Mouse (Mus musculus) CH12.LX (cell line): ENCODE measurements at regions not wholly inside any gene's neighbourhood (a gene's known extent, or its start where the extent isn't known, plus 50 kb on each side); places are given as distances from the start of the nearest gene placed in this dataset.

Source experiments
- DNase-seq: peaks from one replicate; pipeline ENCODE4 v3.0.0-alpha.2; 2013; ENCODE audit errors: extremely low read depth
- H3K27ac ChIP-seq: 2 replicates; pipeline ENCODE4 v1.5.1; 2012; ENCODE audit warnings: low read depth, mild to moderate bottlenecking, control low read depth, moderate library complexity; ENCODE audit not compliant: insufficient read depth
- H3K27me3 ChIP-seq: replicated peaks from 2 replicates; pipeline ENCODE3; 2012; ENCODE audit warnings: inconsistent platforms
- H3K36me3 ChIP-seq, 2 experiments: replicated peaks in 1 of 2; 2 replicates each; pipeline versions ENCODE3 to v1.6.1; 2012; ENCODE audit warnings: inconsistent platforms in 1 of 2, low read length in 1 of 2, mild to moderate bottlenecking in 1 of 2, mixed read lengths in 1 of 2, moderate library complexity in 1 of 2; ENCODE audit not compliant: control insufficient read depth in 1 of 2, insufficient read depth in 1 of 2
- H3K4me1 ChIP-seq, 2 experiments: 2 replicates each; pipeline ENCODE4 v1.6.1; 2012; ENCODE audit warnings: inconsistent platforms in 1 of 2, moderate library complexity in 1 of 2; ENCODE audit not compliant: insufficient read depth in 2 of 2, control insufficient read depth in 1 of 2
- H3K4me2 ChIP-seq: 2 replicates; pipeline ENCODE4 v1.6.1; 2012; ENCODE audit warnings: low read depth, mild to moderate bottlenecking, control low read depth; ENCODE audit not compliant: poor library complexity, insufficient read depth, severe bottlenecking
- H3K4me3 ChIP-seq, 3 experiments: fragments of 150-350 bp in 1 of 3; sonication (generic) in 1 of 3; replicated peaks in 1 of 3; 2 replicates each; pipeline versions ENCODE3 to v1.5.1; 2011 to 2012; ENCODE audit warnings: low read depth in 2 of 3, low read length in 2 of 3, mild to moderate bottlenecking in 2 of 3, moderate library complexity in 2 of 3, control low read depth in 1 of 3, improper control_type of control experiment in 1 of 3, inconsistent platforms in 1 of 3, mixed read lengths in 1 of 3; ENCODE audit not compliant: poor library complexity in 1 of 3
- H3K79me2 ChIP-seq: replicated peaks from 2 replicates; pipeline ENCODE4 v1.6.1; 2012; ENCODE audit warnings: mild to moderate bottlenecking, moderate library complexity; ENCODE audit not compliant: control insufficient read depth, poor library complexity, insufficient read depth, severe bottlenecking; ENCODE audit errors: extremely low read depth
- H3K9ac ChIP-seq: 2 replicates; pipeline ENCODE4 v1.6.1; 2012; ENCODE audit warnings: low read depth, mild to moderate bottlenecking, control low read depth, moderate library complexity; ENCODE audit not compliant: insufficient read depth
- H3K9me3 ChIP-seq: replicated peaks from 2 replicates; pipeline ENCODE3; 2012; ENCODE audit warnings: low read length, inconsistent platforms, mixed read lengths
- BHLHE40 ChIP-seq: IDR thresholded peaks from 2 replicates; pipeline ENCODE4 v1.6.1; 2011; ENCODE audit warnings: mild to moderate bottlenecking, low read depth, low read length, improper control_type of control experiment
- CHD1 ChIP-seq: IDR thresholded peaks from 2 replicates; pipeline ENCODE4 v1.6.1; 2012; ENCODE audit warnings: low read depth, low read length, improper control_type of control experiment, inconsistent platforms
- CTCF ChIP-seq, 2 experiments: IDR thresholded peaks in 1 of 2; conservative IDR thresholded peaks in 1 of 2; 2 replicates each; pipeline ENCODE4 v1.5.1; 2011 to 2012; ENCODE audit warnings: low read depth in 2 of 2, low read length in 2 of 2, improper control_type of control experiment in 1 of 2, inconsistent platforms in 1 of 2, mild to moderate bottlenecking in 1 of 2, moderate library complexity in 1 of 2
- E2F4 ChIP-seq: IDR thresholded peaks from 2 replicates; pipeline ENCODE4 v1.6.1; 2011; ENCODE audit warnings: low read depth, low read length, improper control_type of control experiment; ENCODE audit not compliant: insufficient replicate concordance
- ELF1 ChIP-seq: IDR thresholded peaks from 2 replicates; pipeline ENCODE4 v1.6.1; 2014; ENCODE audit warnings: low read depth, mild to moderate bottlenecking, inconsistent platforms, low read length, improper control_type of control experiment
- GABPA ChIP-seq: IDR thresholded peaks from 2 replicates; pipeline ENCODE4 v1.6.1; 2012; ENCODE audit warnings: low read depth, low read length, improper control_type of control experiment, inconsistent platforms; ENCODE audit not compliant: insufficient replicate concordance
- HCFC1 ChIP-seq: IDR thresholded peaks from 2 replicates; pipeline ENCODE4 v1.6.1; 2012; ENCODE audit warnings: low read depth, mild to moderate bottlenecking, inconsistent platforms, low read length, improper control_type of control experiment
- IRF4 ChIP-seq: IDR thresholded peaks from 2 replicates; pipeline ENCODE4 v1.6.1; 2014; ENCODE audit warnings: low read depth, mild to moderate bottlenecking, inconsistent platforms, low read length, improper control_type of control experiment
- JUN ChIP-seq: IDR thresholded peaks from 2 replicates; pipeline ENCODE4 v1.6.1; 2011; ENCODE audit warnings: low read depth, mild to moderate bottlenecking, low read length, improper control_type of control experiment, moderate library complexity; ENCODE audit not compliant: insufficient read depth
- JUND ChIP-seq: conservative IDR thresholded peaks from 2 replicates; pipeline ENCODE4 v1.6.1; 2011; ENCODE audit warnings: low read depth, low read length, improper control_type of control experiment
- KAT2A ChIP-seq: IDR thresholded peaks from 2 replicates; pipeline ENCODE4 v1.6.1; 2012; ENCODE audit warnings: low read length, improper control_type of control experiment, inconsistent platforms; ENCODE audit not compliant: insufficient replicate concordance
- MAZ ChIP-seq: IDR thresholded peaks from 2 replicates; pipeline ENCODE4 v1.6.1; 2012; ENCODE audit warnings: low read depth, mild to moderate bottlenecking, inconsistent platforms, low read length, improper control_type of control experiment, moderate library complexity
- MEF2A ChIP-seq: IDR thresholded peaks from 2 replicates; pipeline ENCODE4 v1.6.1; 2014; ENCODE audit warnings: low read depth, mild to moderate bottlenecking, inconsistent platforms, low read length, improper control_type of control experiment, borderline replicate concordance
- MYC ChIP-seq: IDR thresholded peaks from 2 replicates; pipeline ENCODE4 v1.6.1; 2011; ENCODE audit warnings: low read depth, mild to moderate bottlenecking, improper control_type of control experiment, low read length
- NRF1 ChIP-seq: IDR thresholded peaks from 2 replicates; pipeline ENCODE4 v1.6.1; 2014; ENCODE audit warnings: low read depth, mild to moderate bottlenecking, inconsistent platforms, low read length, improper control_type of control experiment, moderate library complexity
- SMC3 ChIP-seq: IDR thresholded peaks from 2 replicates; pipeline ENCODE4 v1.6.1; 2011; ENCODE audit warnings: low read depth, low read length, improper control_type of control experiment
- TBP ChIP-seq: conservative IDR thresholded peaks from 2 replicates; pipeline ENCODE4 v1.6.1; 2011; ENCODE audit warnings: low read depth, low read length, improper control_type of control experiment
- UBTF ChIP-seq: IDR thresholded peaks from 2 replicates; pipeline ENCODE4 v1.6.1; 2012; ENCODE audit warnings: low read depth, mild to moderate bottlenecking, inconsistent platforms, low read length, improper control_type of control experiment, moderate library complexity
- USF2 ChIP-seq: conservative IDR thresholded peaks from 2 replicates; pipeline ENCODE4 v1.6.1; 2011; ENCODE audit warnings: low read depth, low read length, improper control_type of control experiment
- dilution Hi-C: fragments of 300-500 bp; cut with MboI; formaldehyde crosslinking; loops from 2 replicates; pipeline ENCODE4 v1.14.3; 2020; ENCODE audit warnings: low sequenced_read_pairs; ENCODE audit not compliant: extremely low pct_unique_long_range_greater_than_20kb, extremely low pct_ligation_motif_present
- in situ Hi-C: fragments of 300-500 bp; cut with MboI; formaldehyde crosslinking; loops from 3 replicates; pipeline ENCODE4 v1.14.3; 2019; ENCODE audit warnings: low sequenced_read_pairs, low pct_ligation_motif_present, low pct_unique_long_range_greater_than_20kb, mixed read lengths

- H3K4me2 ChIP-seq: no peak overlapping the region
- H3K4me3 ChIP-seq: no peak overlapping the region
- H3K4me1 ChIP-seq: no peaks in the 10 kb centered on the region
- TF ChIP-seq TBP: no peak
- no peak for TF ChIP-seq GABPA
- no peak for TF ChIP-seq E2F4
- TF ChIP-seq JUND: no peak
- no peak for TF ChIP-seq CTCF (conservative IDR thresholded peaks at IDR 0.05 in 1 of 2, IDR thresholded peaks at IDR 0.05 in 1 of 2; ENCODE audit: low read depth in 2 of 2, low read length in 2 of 2)
- no peak for TF ChIP-seq ELF1
- no peak for TF ChIP-seq MEF2A
- TF ChIP-seq SMC3: no peak
- no peak for TF ChIP-seq UBTF
- TF ChIP-seq CHD1: no peak
- TF ChIP-seq IRF4: no peak
- no peak for TF ChIP-seq HCFC1
- TF ChIP-seq USF2: no peak
- DNase-seq: no peak
- no peak overlapping the region for H3K27ac ChIP-seq
- peaks cover 72% of the 10 kb centered on the region for H3K9me3 ChIP-seq
- no peaks in the 10 kb centered on the region for H3K79me2 ChIP-seq
- dilution Hi-C loops (no loop called here), in situ Hi-C loops (no loop called here)
- no peak overlapping the region for H3K9ac ChIP-seq
- no peaks in the 10 kb centered on the region for H3K36me3 ChIP-seq
- no peaks in the 10 kb centered on the region for H3K27me3 ChIP-seq
Observed at GRCm38 (mm10) chr9:30026939-30027338, 64.0 kb upstream of the Ntm start.

GRCm38 (mm10) chr9:30040396-30040795 is 77.5 kb upstream of the Ntm start:
- no peak overlapping the region for H3K9ac ChIP-seq

GRCm38 (mm10) chr9:30064551-30064950 is 101.6 kb upstream of the Ntm start:
- dilution Hi-C loops: no loop called here

More at GRCm38 (mm10) chr9:30040396-30040795, 77.5 kb upstream of the Ntm start:
- DNase-seq: no peak
- Histone ChIP-seq H3K36me3 (no peaks in the 10 kb centered on the region), H3K4me1 (no peaks in the 10 kb centered on the region), H3K79me2 (no peaks in the 10 kb centered on the region), H3K9me3 (peaks cover 52% of the 10 kb centered on the region), H3K27ac (no peak overlapping the region), H3K27me3 (no peaks in the 10 kb centered on the region), H3K4me3 (no peak overlapping the region), H3K4me2 (no peak overlapping the region)
- TF ChIP-seq UBTF (no peak), KAT2A (no peak), BHLHE40 (no peak)
- dilution Hi-C loops (no loop called here), in situ Hi-C loops (no loop called here)

More at GRCm38 (mm10) chr9:30064551-30064950, 101.6 kb upstream of the Ntm start:
- Histone ChIP-seq H3K4me3 (no peak overlapping the region), H3K79me2 (no peaks in the 10 kb centered on the region), H3K9ac (no peak overlapping the region), H3K4me2 (no peak overlapping the region), H3K4me1 (no peaks in the 10 kb centered on the region), H3K27me3 (no peaks in the 10 kb centered on the region), H3K36me3 (no peaks in the 10 kb centered on the region), H3K27ac (no peak overlapping the region), H3K9me3 (peaks cover 71% of the 10 kb centered on the region)
- DNase-seq: no peak
- in situ Hi-C loops: no loop called here
- TF ChIP-seq JUN (no peak), MYC (no peak), NRF1 (no peak), CTCF (conservative IDR thresholded peaks at IDR 0.05 in 1 of 2, IDR thresholded peaks at IDR 0.05 in 1 of 2; ENCODE audit: low read depth in 2 of 2, low read length in 2 of 2) (no peak), MAZ (no peak)
